ENCODE assay signal across 8 mouse cellular contexts in genomic region chr19:29251958-29252801, GRCm38 (mm10). TPM values are rescaled to one million over a fixed set of nuclear protein-coding genes. Genes with fewer than 3 reads are reported as not detected.
A peak's percentile ranks its signal among the peaks of the same experiment; 100 is the strongest.
DNase-seq lines count a peak whose midpoint lies in the region; ATAC-seq lines count a peak whose summit lies in the region.

No protein-coding gene starts in this region.

- peak overlapping the region; percentile 86 for H3K4me2 ChIP-seq in heart, embryonic 14.5 days (ENCODE audit: low read length)
- peak overlapping the region; percentile 71 for H3K4me2 ChIP-seq in midbrain, embryonic 12.5 days (replicated peaks)
- peak overlapping the region; percentile 80 for H3K4me2 ChIP-seq in stomach, embryonic 15.5 days

- no peak; the same call in 1 of the 2 replicates for ATAC-seq in heart, embryonic 14.5 days (ENCODE audit: insufficient number of reproducible peaks, insufficient read depth, low FRiP score, low read depth)
- peak; percentile 77 for ATAC-seq in midbrain, embryonic 12.5 days (ENCODE audit: low FRiP score, low read depth)
- ATAC-seq in stomach, embryonic 15.5 days (ENCODE audit: insufficient read depth, low FRiP score, low read depth), result peak; percentile 45

- WGBS in heart, embryonic 14.5 days, result 1% methylated on average over 43 of the region's 44 CpGs
- WGBS in midbrain, embryonic 12.5 days, result 1% methylated on average over 35 of the region's 44 CpGs
- under 1% methylated on average over 44 of the region's 44 CpGs for WGBS in stomach, embryonic 15.5 days

- peak overlapping the region; percentile 97 for H3K9ac ChIP-seq in heart, embryonic 14.5 days (ENCODE audit: low read length)
- H3K9ac ChIP-seq in midbrain, embryonic 12.5 days (replicated peaks), result peak overlapping the region; percentile 85
- peak overlapping the region; percentile 99 for H3K9ac ChIP-seq in stomach, embryonic 15.5 days

- H3K9me3 ChIP-seq in heart, embryonic 14.5 days (ENCODE audit: control insufficient read depth, low read length), result no peaks in the 10 kb centered on the region
- H3K9me3 ChIP-seq in midbrain, embryonic 12.5 days, result no peaks in the 10 kb centered on the region
- no peaks in the 10 kb centered on the region for H3K9me3 ChIP-seq in stomach, embryonic 15.5 days

- DNase-seq in cerebellum, adult 18-20 months, result peak; percentile 45 to 53
- DNase-seq in cerebellum, postnatal 4 days (ENCODE audit: low spot score in 2 of 2), result no peak
- peak; percentile 65 for DNase-seq in CD4-positive, CD25-positive, alpha-beta regulatory T cell, adult 2 months (ENCODE audit: low read depth, low spot score)
- peak; percentile 57 to 65 for DNase-seq in cerebellum, postnatal 10 days
- DNase-seq in layer of hippocampus, postnatal 14 days (ENCODE audit: low spot score in 2 of 2), result peak; percentile 21 to 35

- peak overlapping the region; percentile 77 to 95 for H3K4me3 ChIP-seq in heart, embryonic 14.5 days (ENCODE audit: control insufficient read depth in 1 of 2, insufficient read depth in 1 of 2, low read depth in 1 of 2, low read length in 2 of 2)
- H3K4me3 ChIP-seq in midbrain, embryonic 12.5 days, result peak overlapping the region; percentile 60
- peak overlapping the region; percentile 94 for H3K4me3 ChIP-seq in stomach, embryonic 15.5 days (replicated peaks)

- peaks cover 0 to 30% of the 10 kb centered on the region in 2 experiments; a peak in 3 of 4 replicates for H3K4me1 ChIP-seq in heart, embryonic 14.5 days (ENCODE audit: control insufficient read depth in 2 of 2, insufficient read depth in 2 of 2, low read length in 2 of 2)
- H3K4me1 ChIP-seq in midbrain, embryonic 12.5 days, result peaks cover 42% of the 10 kb centered on the region
- peaks cover 23% of the 10 kb centered on the region for H3K4me1 ChIP-seq in stomach, embryonic 15.5 days

- H3K27ac ChIP-seq in heart, embryonic 14.5 days (replicated peaks in 1 of 2; ENCODE audit: control insufficient read depth in 1 of 2, insufficient read depth in 1 of 2, low read depth in 2 of 2, low read length in 2 of 2), result peak overlapping the region; percentile 84 to 98
- peak overlapping the region; percentile 97 for H3K27ac ChIP-seq in midbrain, embryonic 12.5 days (replicated peaks)
- peak overlapping the region; percentile 98 for H3K27ac ChIP-seq in stomach, embryonic 15.5 days

- no peaks in the 10 kb centered on the region for H3K27me3 ChIP-seq in heart, embryonic 14.5 days (ENCODE audit: control insufficient read depth, insufficient read depth, low read length)
- no peaks in the 10 kb centered on the region for H3K27me3 ChIP-seq in midbrain, embryonic 12.5 days
- no peaks in the 10 kb centered on the region for H3K27me3 ChIP-seq in stomach, embryonic 15.5 days (replicated peaks)

- no peaks in the 10 kb centered on the region for H3K36me3 ChIP-seq in heart, embryonic 14.5 days (ENCODE audit: control insufficient read depth, insufficient read depth, low read length)
- no peaks in the 10 kb centered on the region for H3K36me3 ChIP-seq in midbrain, embryonic 12.5 days
- H3K36me3 ChIP-seq in stomach, embryonic 15.5 days, result no peaks in the 10 kb centered on the region

RNA-seq across cellular contexts. Expression of gene Jak2, which starts 0.6 kb away (rescaled TPM):
- polyA plus RNA-seq in heart, embryonic 14.5 days (2014; fragmentation: Nextera tagmentation; extraction: Ambion mirVana), result 11.1 and 11.5 TPM in 2 replicates
- total RNA-seq in layer of hippocampus, postnatal 14 days (2021), result 10 to 100 TPM; 27.0 to 28.5 TPM
- 16.6 and 18.7 TPM in 2 replicates for polyA plus RNA-seq in midbrain, embryonic 12.5 days (2016; fragmentation: Nextera tagmentation; extraction: Ambion mirVana)
- polyA plus RNA-seq in stomach, embryonic 15.5 days (2015; fragmentation: Nextera tagmentation; extraction: Ambion mirVana), result 10.2 and 10.5 TPM in 2 replicates

Comparison
In these comparisons a context has a peak if more than half of its experiments do, and no peak if none do; other contexts are left out.
1. DNase-seq: peak in cerebellum, adult 18-20 months (2 of 2), CD4-positive, CD25-positive, alpha-beta regulatory T cell, adult 2 months (single experiment), cerebellum, postnatal 10 days (2 of 2) and layer of hippocampus, postnatal 14 days (2 of 2); none in cerebellum, postnatal 4 days (0 of 2).
2. Peak in every context shown above with its lines, with median percentiles within 50 percentile points of each other: H3K27ac ChIP-seq, H3K4me2 ChIP-seq, H3K4me3 ChIP-seq and H3K9ac ChIP-seq.